Mouse (Mus musculus) lung, postnatal 0 days (tissue): ENCODE data around the gene Sds.

Experiments used
- CTCF ChIP-seq: IDR thresholded peaks from 2 replicates; pipeline ENCODE4 v1.5.1; 2016; ENCODE audit warnings: antibody characterized with exemption, mild to moderate bottlenecking
- EP300 ChIP-seq: IDR thresholded peaks from 2 replicates; pipeline ENCODE4 v1.6.1; 2016; ENCODE audit warnings: antibody characterized with exemption, mild to moderate bottlenecking, control low read depth

GRCm38 (mm10) chr5:120515451-120515850 is 39.1 kb downstream of the Sds start:
- peak; percentile 12; the same call in 1 of the 2 replicates for TF ChIP-seq CTCF
- TF ChIP-seq EP300 = no peak
